Mouse (Mus musculus): ENCODE results near the gene Dse.
A peak's percentile ranks its signal among the peaks of the same experiment; 100 is the strongest.

Gene Dse

DNA sequence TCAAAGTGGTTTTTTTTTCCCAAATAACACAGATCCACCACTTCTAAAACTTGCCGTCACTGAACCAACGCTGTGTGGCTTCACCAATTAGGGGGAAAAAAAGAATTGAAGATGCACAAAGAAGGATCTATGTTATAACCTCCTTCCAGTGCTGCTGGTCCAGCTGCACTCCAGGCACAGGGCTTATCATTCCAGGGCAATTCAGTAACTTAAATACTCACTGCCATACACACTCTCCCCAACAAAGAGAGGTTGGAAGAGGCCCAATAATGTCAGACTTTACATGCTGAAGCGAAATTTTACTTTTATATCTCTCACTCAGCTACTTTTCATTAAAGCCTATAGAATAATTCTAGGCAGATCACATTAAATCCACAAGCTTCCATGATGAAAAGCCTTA, 8.9 kb downstream of the Dse start:
- no peak for DNase-seq (ENCODE audit: low spot score in 2 of 2)

DNA sequence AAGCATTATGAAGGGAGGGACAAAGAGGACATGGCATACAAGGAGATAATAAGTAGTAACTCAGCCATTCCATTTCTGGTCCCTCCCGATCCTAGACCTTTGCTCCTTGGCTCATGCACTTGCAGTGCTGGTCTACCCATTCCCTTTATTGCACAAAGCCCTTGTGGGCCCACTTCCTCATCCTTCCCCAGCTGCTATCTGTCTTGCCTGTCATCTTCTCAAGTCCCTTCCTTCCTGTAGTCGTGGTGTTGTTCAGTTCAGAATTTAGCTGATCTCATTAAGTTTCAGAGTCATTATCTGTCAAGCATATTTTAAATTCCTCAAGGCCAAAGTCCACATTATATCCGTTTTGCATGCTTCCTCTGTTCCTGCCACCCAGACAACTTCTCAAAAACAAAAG, 9.5 kb downstream of the Dse start:
- no peak for DNase-seq (ENCODE audit: low spot score in 2 of 2)

DNA sequence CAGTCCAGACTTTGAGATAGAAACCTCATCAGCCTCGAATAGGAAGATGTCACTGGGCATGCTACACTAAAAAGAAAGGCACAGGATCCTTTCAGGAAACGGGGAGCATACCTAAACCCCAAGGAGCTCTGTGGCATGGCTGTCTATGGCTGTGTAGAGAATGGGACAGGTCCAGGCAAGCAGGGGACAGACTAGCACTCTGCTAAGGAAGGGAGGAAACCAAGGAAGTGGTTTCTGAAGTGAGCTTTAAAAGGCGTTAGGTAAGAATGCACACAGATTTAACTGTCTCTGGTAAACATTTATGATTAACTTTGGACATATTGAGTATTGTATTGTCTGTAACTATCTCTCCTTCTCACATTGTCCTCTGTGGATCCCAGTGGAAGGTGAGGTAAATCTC, 10.2 kb downstream of the Dse start:
- no peak for DNase-seq (ENCODE audit: low spot score in 2 of 2)

DNA sequence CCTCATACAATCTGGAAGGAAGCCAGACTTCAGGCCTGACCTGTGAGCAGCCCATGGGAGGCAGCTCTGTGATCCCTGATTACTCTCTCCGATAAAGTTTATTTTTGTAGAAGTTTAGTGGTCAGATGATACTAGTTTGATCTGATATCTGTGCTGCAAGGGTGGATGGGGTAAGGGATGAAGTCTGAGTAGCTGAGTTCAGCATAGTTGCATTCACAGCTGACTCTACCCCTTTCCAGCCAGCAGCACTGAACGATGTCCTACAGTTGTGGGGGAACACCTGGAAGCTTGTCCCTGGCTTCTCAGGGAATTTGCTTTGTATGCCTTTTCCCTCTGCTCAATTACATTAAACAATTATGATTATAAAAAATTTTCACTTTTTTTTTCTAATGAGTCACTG, 12.6 kb downstream of the Dse start:
- no peak for DNase-seq (ENCODE audit: low spot score in 2 of 2)

DNA sequence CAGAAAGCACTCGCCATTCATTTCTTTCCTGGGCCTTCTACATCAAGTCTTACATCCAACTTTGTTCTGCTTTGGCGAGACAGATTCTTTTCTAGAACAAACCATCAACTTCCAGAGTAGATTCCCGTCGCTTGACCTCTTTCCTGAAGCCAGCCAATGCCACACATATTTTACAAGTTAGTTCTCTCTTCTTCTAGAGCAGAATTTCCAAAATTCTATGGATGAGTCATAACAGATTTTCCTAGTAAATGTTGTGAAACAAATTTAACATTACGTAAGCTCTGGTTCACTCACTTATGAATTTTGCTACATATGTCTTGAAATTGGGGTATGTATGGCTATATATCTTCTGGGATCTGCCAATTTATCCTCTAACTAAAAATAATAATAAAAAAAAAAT, 13.0 kb downstream of the Dse start:
- no peak for DNase-seq (ENCODE audit: low spot score in 2 of 2)

DNA sequence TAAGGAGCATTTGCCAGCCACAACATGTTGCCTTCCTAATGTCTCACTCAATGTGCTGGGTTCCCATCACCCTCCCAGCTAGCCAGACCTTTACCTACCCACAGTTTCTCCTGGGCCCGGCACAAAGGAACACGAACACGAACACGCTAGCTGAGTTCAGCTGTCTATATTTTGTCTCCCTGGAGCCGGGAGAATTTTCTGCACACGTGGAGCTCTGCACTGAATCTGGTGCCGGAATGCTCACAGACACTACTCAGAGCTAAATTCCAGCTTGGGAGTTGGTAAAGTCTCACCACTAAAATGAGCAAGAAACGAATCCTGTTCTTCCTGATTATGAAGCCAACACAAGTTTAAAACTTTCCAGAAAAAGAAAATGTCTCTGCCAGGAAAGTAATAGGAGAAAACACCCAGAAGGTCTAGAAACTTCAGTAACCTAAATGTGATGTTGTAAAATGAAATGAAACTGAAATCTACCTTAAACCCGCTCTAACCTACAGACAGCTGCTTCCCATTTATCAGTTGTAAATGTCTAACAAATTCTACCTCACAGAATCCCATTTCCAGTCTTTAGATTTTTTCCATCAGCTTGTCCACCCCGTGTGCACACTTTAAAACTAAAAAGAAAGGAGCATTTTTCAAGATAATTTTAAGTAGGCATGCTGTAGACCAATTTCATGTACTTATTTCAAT, 20.8 kb downstream of the Dse start:
- no peak for DNase-seq (ENCODE audit: low spot score in 2 of 2)

DNA sequence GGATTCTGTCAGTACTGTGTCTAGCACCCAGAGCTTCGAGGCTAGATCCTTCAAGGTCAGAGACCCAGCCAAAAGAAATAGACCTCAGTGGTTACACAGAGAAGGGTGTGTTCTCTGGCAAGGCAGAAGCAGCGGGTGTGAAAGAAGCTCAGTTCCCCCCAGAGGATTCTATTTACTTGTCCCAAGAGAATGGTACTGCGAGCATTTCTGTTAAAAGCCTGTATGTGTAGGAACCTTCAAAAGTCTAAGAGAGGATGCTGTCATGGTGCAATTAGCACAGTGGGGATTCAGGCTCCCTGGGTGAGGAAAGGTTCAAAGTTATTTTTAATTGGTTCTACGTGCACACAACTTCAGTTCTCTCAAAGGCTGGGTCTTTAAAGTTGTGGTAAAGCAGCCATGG, 22.0 kb downstream of the Dse start:
- DNase-seq (ENCODE audit: low spot score in 2 of 2) = no peak

DNA sequence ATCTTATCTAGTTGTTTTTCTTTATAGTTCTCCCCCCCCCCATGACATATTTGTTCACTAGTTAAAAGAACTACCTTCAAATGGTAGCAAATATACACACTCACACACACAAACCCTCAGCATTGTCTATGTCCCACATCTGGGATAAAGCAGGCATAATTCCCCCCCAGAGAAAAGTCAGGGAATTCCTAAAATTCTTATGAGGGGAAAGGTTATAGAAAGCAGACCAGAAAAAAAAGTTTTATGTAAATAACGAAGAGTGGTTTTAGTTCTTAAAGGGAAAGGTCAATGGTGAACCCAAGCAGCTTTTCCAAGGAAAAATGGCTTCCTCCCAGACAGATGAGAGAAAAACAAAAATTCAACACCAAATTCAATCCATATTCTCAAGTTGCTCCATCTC, 22.6 kb downstream of the Dse start:
- DNase-seq (ENCODE audit: low spot score in 2 of 2) = no peak

DNA sequence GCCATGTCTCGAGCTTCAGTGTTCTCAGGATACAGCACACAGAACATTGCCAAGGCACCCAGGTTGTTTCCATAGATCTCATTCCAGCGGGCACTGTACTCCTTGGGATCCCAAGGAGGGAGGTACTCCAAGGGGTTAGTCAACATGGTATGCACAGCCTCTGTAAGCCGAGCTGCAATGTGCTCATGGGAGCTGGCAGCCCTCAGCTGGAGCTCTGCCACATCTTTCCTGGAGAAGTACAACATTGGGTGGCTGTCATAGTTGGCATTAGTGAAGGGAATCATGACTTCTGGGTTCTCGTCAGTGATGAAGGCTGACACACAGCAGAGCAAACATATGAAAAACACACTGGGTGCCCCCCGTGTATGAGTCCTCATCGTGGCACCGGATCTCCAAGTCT, 23.8 kb downstream of the Dse start:
- DNase-seq (ENCODE audit: low spot score in 2 of 2) = peak in 1 of 2 experiments; percentile 10

DNA sequence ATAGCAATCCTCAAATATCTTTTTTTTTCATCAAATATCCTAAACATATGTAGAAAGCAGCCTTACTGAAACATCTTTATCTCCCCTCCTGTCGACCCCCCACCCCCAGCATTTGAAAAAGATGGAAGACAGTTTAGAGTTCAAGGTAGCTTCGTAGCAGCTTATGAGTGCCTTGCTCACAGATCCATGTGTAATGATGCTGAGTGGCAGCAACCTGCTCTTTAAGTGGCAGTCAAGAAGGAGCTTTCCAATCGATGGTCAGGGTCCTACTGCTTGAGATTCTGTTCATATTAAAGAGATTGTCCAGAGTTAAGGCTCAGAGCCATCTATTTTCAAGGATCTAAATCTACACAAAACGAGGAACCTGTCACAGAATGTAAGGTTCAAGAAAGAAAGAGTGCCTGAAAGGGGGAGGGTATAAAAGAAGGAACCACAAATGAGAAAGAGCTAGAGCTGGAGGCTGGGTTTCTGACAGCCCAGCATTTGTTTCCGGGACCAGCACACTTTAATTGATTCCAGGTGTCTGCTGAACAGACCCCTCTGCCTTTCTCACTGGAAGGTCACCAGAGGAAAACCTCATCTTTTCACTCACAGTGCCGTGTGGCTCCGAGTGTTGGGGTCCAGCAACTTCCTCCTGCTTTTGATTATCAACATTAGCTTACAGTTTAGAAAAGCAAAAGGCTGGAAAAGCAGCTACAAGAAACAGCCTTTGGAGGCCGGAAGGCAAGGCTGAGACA, 31.5 kb downstream of the Dse start:
- no peak for DNase-seq (ENCODE audit: low spot score in 2 of 2)

DNA sequence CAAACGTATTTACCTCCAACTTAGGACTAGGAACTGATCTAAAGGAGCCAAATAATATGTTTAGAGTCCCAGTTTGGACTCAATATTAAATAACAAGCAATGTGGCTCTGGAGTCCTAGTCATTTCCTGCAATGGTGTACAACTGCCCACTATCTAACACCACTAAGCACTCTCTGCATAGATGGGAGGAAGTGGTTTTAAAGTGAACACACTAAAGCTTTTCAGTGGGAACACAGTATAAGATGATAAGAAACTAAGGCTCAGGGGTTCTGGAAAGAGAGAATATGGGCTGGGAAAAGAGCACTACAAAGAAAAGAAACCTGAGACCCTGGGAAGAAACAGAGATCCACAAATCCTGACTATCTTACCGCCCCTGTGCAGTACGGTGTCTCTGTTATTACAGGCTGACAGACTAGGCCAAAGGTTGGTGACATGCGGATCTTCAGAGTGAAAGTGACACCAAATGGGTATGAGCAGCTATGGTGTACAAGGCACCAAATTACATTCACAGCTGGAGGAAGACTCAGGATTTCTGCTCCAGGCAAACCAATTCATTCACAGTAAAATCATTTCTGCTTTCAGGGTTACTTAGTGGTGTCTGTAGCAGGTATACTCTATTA, 34.7 kb downstream of the Dse start:
- DNase-seq (ENCODE audit: low spot score in 2 of 2) = no peak

DNA sequence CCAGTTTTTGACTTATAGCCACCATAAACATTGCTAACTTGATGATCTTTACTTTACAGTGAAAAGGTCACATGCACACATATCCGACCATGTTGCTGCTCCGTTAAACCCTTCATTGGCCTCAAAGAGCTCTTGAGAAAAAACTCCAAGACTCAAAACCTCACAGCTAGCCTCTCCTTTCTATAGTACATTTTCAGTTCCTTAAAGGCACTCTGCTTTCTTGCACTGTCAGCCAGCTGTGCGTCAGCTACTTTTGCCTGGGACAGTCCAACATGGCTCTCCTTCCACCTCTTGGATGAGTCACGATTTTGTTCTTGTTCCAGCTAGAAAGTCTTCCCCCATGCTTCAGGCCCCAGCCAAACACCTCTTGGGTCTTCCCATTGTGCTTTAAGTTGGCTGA, 35.9 kb downstream of the Dse start:
- DNase-seq (ENCODE audit: low spot score in 2 of 2) = no peak

DNA sequence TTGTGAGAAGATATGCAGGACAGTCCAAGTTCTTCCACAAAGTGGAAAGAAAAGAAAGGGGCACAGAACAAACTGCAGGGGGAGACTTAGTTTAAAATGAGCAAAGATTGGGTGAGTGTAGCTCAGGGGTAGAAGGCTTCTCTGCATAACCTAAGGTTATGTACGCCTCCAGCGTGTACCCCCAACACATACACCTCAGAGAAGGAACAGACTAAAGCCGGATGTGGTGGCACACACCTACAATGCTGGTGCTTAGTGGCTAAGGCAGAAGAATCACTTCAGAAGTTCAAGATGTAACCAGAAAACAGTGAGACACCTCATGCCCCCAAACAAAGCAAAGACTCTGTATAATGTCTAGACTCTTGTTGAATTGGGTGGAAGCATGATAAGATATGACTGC, 36.3 kb downstream of the Dse start:
- DNase-seq (ENCODE audit: low spot score in 2 of 2) = no peak

DNA sequence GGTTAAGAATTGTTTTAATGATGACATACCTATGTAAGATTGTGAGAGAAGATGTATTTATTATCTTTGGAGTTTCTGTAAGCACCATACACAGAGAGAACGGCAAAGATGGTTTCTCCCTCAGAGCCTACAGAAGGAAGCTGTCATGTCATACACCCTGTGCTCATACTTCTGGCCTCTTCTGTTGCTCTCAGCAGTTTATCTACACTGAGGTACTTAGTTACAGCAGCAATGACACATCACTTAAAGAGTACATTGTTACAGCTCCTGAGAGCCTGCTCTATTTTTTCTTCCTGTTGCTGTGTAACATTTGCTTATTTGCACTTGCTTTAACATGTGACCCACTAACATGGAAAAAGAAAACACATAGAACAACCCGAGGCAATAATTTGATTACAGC, 40.5 kb downstream of the Dse start:
- DNase-seq (ENCODE audit: low spot score in 2 of 2) = no peak

DNA sequence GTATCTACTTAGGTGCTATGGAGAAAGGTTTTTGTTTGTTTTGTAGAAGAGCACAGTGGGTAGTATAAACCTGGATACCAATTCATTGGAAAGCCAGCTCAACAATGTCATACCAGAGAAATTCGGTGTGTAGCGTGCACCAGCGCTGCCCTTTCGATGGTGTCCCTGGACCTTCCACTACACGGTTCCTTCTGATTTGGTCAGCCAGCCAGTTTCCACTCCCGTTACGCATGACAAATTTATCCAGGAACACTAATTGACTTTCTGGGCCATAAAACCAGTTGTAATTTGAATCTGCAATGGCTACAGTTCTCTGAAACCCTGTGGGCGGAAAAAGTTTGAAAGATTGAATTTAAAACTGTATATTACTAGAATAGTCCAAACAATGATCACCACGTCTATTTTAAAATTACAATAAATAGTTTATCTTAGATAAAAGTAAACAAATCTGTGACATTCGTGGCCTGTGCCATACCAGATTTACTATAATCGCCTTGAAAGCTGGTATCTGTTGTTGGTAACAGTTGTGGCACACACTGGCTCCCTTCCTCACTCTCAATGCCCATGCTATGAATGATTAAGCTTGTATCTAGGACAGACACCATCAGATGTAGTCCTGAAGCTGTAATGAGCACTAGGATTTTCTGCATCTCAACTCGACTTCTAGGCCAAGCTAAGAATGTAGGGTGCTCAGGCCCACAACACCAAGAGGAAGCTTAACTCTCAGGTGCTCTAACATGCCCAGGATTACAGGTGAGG, 51.5 kb downstream of the Dse start:
- no peak for DNase-seq (ENCODE audit: low spot score in 2 of 2)

DNA sequence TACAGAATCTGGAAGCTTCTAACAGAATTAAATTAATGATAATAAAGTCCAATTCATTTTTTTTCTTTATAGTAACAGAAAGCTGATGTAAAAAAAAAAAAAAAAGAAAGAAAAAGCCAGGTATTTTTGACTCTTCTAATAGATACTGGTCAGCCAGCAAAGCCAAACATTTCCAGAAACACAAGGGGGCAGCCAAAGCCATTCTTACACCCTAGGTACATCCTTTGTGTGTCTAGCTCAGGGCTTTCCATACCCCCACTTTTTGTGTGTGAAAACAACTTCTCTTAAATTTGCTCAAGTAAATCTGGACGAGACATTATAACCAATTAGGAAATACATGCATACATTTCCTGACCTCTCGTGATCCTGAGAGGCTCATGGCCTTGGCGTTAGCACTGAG, 55.7 kb downstream of the Dse start:
- no peak for DNase-seq (ENCODE audit: low spot score in 2 of 2)

DNA sequence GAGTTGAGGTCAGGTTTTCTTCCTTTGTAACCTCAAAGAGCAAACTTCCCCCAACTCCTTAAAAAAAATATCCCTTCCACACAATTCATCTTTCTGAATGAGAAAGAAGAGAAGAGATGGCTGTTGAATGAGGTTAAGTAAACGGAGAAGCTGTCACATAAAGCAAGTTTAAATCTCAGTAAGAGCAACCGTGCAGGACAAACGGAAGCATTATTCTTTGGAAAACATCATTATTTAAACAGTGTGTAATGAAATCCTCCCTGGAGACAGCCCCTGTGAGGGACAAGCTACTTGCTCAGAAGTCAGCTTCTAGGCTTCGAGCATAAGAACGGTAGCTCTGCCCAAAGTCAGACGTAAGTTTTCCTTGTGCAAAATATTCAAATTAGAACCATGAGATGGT, 57.1 kb downstream of the Dse start:
- no peak for DNase-seq (ENCODE audit: low spot score in 2 of 2)

DNA sequence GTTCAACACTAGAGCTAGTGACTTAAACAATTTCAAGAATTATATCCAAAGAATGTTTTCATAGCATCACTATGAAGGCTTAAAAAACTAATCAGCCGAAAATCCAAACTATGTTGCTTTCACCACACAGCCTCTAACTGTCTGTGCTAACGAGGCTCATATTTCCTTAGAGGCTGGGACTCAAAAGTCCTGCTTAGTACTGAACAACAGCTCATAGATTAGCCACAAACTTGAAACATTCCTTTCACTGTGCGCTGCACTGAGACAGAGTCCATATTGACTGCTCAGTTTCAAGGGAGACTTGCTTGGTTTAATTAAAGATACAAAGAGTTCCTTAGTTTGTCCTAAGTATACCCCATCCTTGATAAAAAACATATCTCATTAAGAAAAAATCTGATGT, 57.7 kb downstream of the Dse start:
- DNase-seq (ENCODE audit: low spot score in 2 of 2) = no peak

DNA sequence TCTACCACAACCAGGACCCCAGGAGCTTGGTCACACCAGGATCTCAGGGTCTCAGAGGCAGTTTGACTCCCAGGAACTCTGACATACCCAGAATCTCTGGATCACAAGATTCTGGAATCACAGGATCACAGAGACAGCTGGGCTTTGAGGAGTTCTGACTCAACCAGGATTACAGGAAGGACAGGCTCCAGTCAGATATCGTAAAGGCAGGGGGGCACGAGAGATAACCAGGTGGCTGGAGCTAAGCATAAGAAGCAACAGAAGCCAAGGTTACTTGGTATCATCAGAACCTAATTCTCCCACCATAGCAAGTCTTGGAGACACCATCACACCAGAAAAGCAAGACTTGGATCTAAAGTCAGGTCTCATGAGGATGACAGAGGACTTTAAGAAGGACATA, 65.8 kb downstream of the Dse start:
- no peak for DNase-seq (ENCODE audit: low spot score in 2 of 2)

DNA sequence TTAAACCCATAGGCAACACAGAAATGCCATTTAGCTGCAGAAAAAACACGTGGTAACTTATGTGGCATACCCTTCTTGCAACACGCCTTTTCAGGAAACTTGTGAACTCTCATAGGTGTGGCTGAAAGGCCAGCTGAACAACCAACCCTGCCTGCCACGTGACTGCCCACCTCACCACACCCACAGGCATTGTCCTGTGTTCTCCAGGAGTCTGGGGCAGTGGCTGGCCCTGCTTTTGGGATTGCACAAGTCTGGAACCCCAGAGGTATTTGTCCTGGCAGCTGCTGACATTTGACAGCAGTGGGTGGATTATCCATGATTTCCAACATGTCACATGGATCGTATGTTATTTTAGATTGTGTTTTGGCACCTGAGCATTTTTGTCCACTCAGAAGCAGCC, 67.7 kb downstream of the Dse start:
- DNase-seq (ENCODE audit: low spot score in 2 of 2) = no peak

DNA sequence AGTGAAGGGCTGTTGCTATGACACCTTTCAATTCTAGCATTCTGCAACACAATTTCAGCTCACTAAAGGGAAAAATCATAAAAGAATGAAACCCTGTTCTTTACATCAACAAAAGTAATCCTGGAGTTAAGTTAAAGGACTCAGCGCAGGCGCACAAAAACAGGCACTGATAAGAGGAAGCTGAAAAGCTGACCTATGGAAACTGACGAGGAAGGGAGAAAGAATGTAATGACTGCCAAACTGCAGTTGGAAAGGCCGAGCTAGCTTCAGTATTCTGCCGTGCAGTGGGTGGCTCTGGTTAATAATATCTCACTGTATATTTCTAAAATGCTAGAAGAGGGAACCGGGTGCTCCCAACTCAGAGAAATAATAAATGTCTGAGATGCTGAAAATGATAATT, 69.5 kb downstream of the Dse start:
- no peak for DNase-seq (ENCODE audit: low spot score in 2 of 2)

DNA sequence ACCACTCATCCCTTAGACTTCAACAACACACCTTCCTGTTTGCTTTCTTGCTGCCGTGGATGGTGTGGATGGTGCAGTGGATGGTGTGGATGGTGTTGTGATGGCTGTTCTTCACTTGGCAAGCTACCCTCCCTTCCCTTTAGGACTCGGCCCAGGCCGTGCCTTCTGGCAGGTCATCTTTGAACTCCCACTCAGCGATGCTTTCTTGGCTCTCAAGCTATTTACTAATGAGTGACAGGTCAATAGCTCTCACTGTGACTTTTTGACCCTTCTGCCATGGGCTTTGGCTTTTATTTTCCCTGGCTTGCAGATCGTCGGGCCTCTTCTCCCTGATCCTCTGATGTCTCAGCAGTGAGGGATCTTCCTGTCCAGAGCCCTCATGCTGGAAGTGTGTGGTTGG, 71.1 kb downstream of the Dse start:
- no peak for DNase-seq (ENCODE audit: low spot score in 2 of 2)

DNA sequence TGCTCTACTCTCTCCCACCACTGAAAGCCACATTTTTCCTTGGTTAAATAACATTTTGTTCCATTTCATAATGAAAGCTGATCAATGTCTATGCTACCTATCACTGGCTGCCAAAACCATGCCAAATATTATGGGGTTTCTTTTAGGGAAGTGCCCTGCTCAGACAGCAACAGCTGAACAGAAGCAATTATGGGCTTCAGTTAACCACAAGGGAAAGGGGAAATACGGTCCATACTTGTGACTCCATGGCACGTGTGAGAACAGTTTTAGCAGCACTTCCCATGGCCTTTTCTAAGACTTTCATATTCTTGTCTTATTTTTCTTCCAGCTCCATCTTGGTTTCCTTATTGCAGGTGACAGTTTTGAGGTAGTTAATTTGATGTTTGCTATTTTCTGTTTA, 76.2 kb downstream of the Dse start:
- DNase-seq (ENCODE audit: low spot score in 2 of 2) = no peak
